9 mouse cellular contexts compared by ENCODE assay signal in the genomic region with DNA sequence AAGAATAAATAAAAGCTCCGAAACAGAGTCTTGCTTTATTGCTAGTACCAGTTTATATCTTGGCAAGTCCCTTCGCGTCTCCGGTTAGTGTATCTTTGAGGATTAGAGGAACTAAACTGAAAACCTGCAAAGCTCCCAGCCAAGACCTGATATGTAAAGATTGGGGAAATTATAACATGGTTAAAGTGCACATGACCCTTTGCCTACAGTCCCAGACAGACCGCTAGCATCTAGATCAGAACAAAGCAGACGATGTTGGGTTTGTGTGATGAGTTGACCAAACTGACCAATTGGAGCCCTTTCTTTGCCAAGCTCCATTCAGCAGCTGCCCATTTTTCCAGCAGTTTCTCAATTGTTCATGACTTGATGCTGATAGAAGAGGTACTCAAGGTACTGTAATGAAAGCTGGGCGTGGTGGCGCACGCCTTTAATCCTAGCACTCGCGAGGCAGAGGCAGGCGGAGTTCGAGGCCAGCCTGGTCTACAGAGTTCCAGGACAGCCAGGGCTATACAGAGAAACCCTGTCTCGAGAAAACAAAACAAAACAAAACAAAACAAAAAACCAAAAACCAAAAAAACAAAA. TPM values are rescaled to one million over a fixed set of nuclear protein-coding genes. Genes with fewer than 3 reads are reported as not detected.
DNase-seq lines count a peak whose midpoint lies in the region; ATAC-seq lines count a peak whose summit lies in the region.
"Had no signal": no experiment of that assay in that cellular context is flagged by ENCODE, and none has a peak within 500 bp of the region (broad histone marks: within the 10 kb centered on the region; RNA-seq: fewer than 3 reads in every experiment).

No protein-coding gene starts in this region.

- H3K27me3 ChIP-seq in kidney, embryonic 15.5 days = no peaks in the 10 kb centered on the region
- H3K27me3 ChIP-seq in hindbrain, embryonic 15.5 days = no peaks in the 10 kb centered on the region
- no peaks in the 10 kb centered on the region for H3K27me3 ChIP-seq in midbrain, embryonic 15.5 days (replicated peaks)

- no peaks in the 10 kb centered on the region for H3K9me3 ChIP-seq in kidney, embryonic 15.5 days (replicated peaks)
- no peaks in the 10 kb centered on the region for H3K9me3 ChIP-seq in hindbrain, embryonic 15.5 days
- H3K9me3 ChIP-seq in midbrain, embryonic 15.5 days = no peaks in the 10 kb centered on the region

- peak overlapping the region; percentile 79 for H3K4me3 ChIP-seq in kidney, embryonic 15.5 days (replicated peaks)
- peak overlapping the region; percentile 57 for H3K4me3 ChIP-seq in hindbrain, embryonic 15.5 days
- H3K4me3 ChIP-seq in midbrain, embryonic 15.5 days = peak overlapping the region; percentile 86

- peaks cover 33% of the 10 kb centered on the region for H3K36me3 ChIP-seq in kidney, embryonic 15.5 days
- peaks cover 13% of the 10 kb centered on the region for H3K36me3 ChIP-seq in hindbrain, embryonic 15.5 days
- peaks cover 11% of the 10 kb centered on the region for H3K36me3 ChIP-seq in midbrain, embryonic 15.5 days (replicated peaks)

- ATAC-seq in kidney, embryonic 15.5 days (replicated peaks; ENCODE audit: low FRiP score) = no peak
- ATAC-seq in hindbrain, embryonic 15.5 days (ENCODE audit: low FRiP score, low read depth) = no peak
- no peak for ATAC-seq in midbrain, embryonic 15.5 days (replicated peaks)
- no peak for ATAC-seq in CD4-positive, CD25-positive, alpha-beta regulatory T cell, adult 4 months

- H3K9ac ChIP-seq in kidney, embryonic 15.5 days = no peak overlapping the region
- H3K9ac ChIP-seq in hindbrain, embryonic 15.5 days = no peak overlapping the region
- no peak overlapping the region for H3K9ac ChIP-seq in midbrain, embryonic 15.5 days

- no peak overlapping the region for H3K27ac ChIP-seq in kidney, embryonic 15.5 days
- no peak overlapping the region for H3K27ac ChIP-seq in hindbrain, embryonic 15.5 days (replicated peaks)
- H3K27ac ChIP-seq in midbrain, embryonic 15.5 days = no peak overlapping the region

- peaks cover 67% of the 10 kb centered on the region for H3K4me1 ChIP-seq in kidney, embryonic 15.5 days
- H3K4me1 ChIP-seq in hindbrain, embryonic 15.5 days (replicated peaks) = peaks cover 60% of the 10 kb centered on the region
- H3K4me1 ChIP-seq in midbrain, embryonic 15.5 days = peaks cover 62% of the 10 kb centered on the region

- DNase-seq in kidney, postnatal 14 days = no peak
- peak; percentile 16 for DNase-seq in c-Kit-positive CD71-positive TER-119-negative erythroid progenitor cells, embryonic 14.5 days (ENCODE audit: low read depth)
- DNase-seq in urinary bladder, adult 2 months (ENCODE audit: low spot score) = no peak
- no peak for DNase-seq in right cerebral cortex, postnatal 36 days (ENCODE audit: low spot score in 2 of 2)
- DNase-seq: adrenal gland, adult 8-10 months had no signal

- peak overlapping the region; percentile 79 for H3K4me2 ChIP-seq in kidney, embryonic 15.5 days
- H3K4me2 ChIP-seq in hindbrain, embryonic 15.5 days = peak overlapping the region; percentile 79
- H3K4me2 ChIP-seq in midbrain, embryonic 15.5 days = peak overlapping the region; percentile 89

- WGBS in kidney, embryonic 15.5 days = 91% methylated on average over 14 of the region's 14 CpGs
- WGBS in hindbrain, embryonic 15.5 days = 88% methylated on average over 14 of the region's 14 CpGs
- WGBS in midbrain, embryonic 15.5 days = 92% methylated on average over 14 of the region's 14 CpGs

RNA-seq across cellular contexts. Expression of a gene that starts 0.8 kb away (rescaled TPM):
- polyA plus RNA-seq in kidney, embryonic 15.5 days (2015; fragmentation: Nextera tagmentation; extraction: Ambion mirVana) = 1,044 and 1,085 TPM in 2 replicates
- polyA plus RNA-seq in hindbrain, embryonic 15.5 days (2015; fragmentation: Nextera tagmentation; extraction: Ambion mirVana) = 592 and 671 TPM in 2 replicates
- 523 and 527 TPM in 2 replicates for polyA plus RNA-seq in midbrain, embryonic 15.5 days (2015; fragmentation: Nextera tagmentation; extraction: Ambion mirVana)
- polyA plus RNA-seq in CD4-positive, CD25-positive, alpha-beta regulatory T cell, adult 4 months (2017; shearing (Covaris generic)) = 1,000 to 10,000 TPM; 1,861 to 2,080 TPM
- polyA plus RNA-seq in urinary bladder, adult 2 months (2012; rRNA removed) = 609 and 648 TPM in 2 replicates

RNA-seq across cellular contexts. Expression of a gene that starts 1.1 kb away (rescaled TPM):
- 131 and 132 TPM in 2 replicates for polyA plus RNA-seq in kidney, embryonic 15.5 days (2015; fragmentation: Nextera tagmentation; extraction: Ambion mirVana)
- 140 and 153 TPM in 2 replicates for polyA plus RNA-seq in hindbrain, embryonic 15.5 days (2015; fragmentation: Nextera tagmentation; extraction: Ambion mirVana)
- polyA plus RNA-seq in midbrain, embryonic 15.5 days (2015; fragmentation: Nextera tagmentation; extraction: Ambion mirVana) = 129 and 136 TPM in 2 replicates
- 100 to 1,000 TPM; 101 to 124 TPM for polyA plus RNA-seq in CD4-positive, CD25-positive, alpha-beta regulatory T cell, adult 4 months (2017; shearing (Covaris generic))
- 72.3 and 79.9 TPM in 2 replicates for polyA plus RNA-seq in urinary bladder, adult 2 months (2012; rRNA removed)

RNA-seq across cellular contexts. Expression of a gene that starts 9.0 kb away (rescaled TPM):
- 1.9 and 2.1 TPM in 2 replicates for polyA plus RNA-seq in kidney, embryonic 15.5 days (2015; fragmentation: Nextera tagmentation; extraction: Ambion mirVana)
- polyA plus RNA-seq in hindbrain, embryonic 15.5 days (2015; fragmentation: Nextera tagmentation; extraction: Ambion mirVana) = 1.8 and 2.1 TPM in 2 replicates
- 1.8 and 1.9 TPM in 2 replicates for polyA plus RNA-seq in midbrain, embryonic 15.5 days (2015; fragmentation: Nextera tagmentation; extraction: Ambion mirVana)
- polyA plus RNA-seq in CD4-positive, CD25-positive, alpha-beta regulatory T cell, adult 4 months (2017; shearing (Covaris generic)) = 1 to 10 TPM in 1 of 2 experiments, under 1 TPM in 1; 0.81 to 1.0 TPM
- 0.88 and 1.1 TPM in 2 replicates for polyA plus RNA-seq in urinary bladder, adult 2 months (2012; rRNA removed)

RNA-seq across cellular contexts. Expression of a gene that starts 59.1 kb away (rescaled TPM):
- 23.5 and 28.4 TPM in 2 replicates for polyA plus RNA-seq in kidney, embryonic 15.5 days (2015; fragmentation: Nextera tagmentation; extraction: Ambion mirVana)
- 28.9 and 30.3 TPM in 2 replicates for polyA plus RNA-seq in hindbrain, embryonic 15.5 days (2015; fragmentation: Nextera tagmentation; extraction: Ambion mirVana)
- 34.5 and 38.2 TPM in 2 replicates for polyA plus RNA-seq in midbrain, embryonic 15.5 days (2015; fragmentation: Nextera tagmentation; extraction: Ambion mirVana)
- polyA plus RNA-seq in CD4-positive, CD25-positive, alpha-beta regulatory T cell, adult 4 months (2017; shearing (Covaris generic)) = 10 to 100 TPM; 36.5 to 36.6 TPM
- 27.6 and 33.4 TPM in 2 replicates for polyA plus RNA-seq in urinary bladder, adult 2 months (2012; rRNA removed)
